Mouse (Mus musculus) lung, embryonic 14.5 days (tissue): ENCODE measurements around the gene Aldh16a1. TPM values are rescaled to one million over a fixed set of nuclear protein-coding genes. Genes with fewer than 3 reads are reported as not detected.
A peak's percentile ranks its signal among the peaks of the same experiment; 100 is the strongest.

Experiments used
- ATAC-seq: fragments of 200-750 bp; cut with Nextera tagmentation; 2 replicates; pipeline ENCODE4 v1.8.0; 2017; ENCODE audit warnings: mild to moderate bottlenecking, moderate TSS enrichment, moderate library complexity; ENCODE audit not compliant: insufficient read depth
- DNase-seq: peaks from one replicate; pipeline ENCODE4 v3.0.0-alpha.2; 2015
- H3K27ac ChIP-seq: fragments of 300-500 bp; sonication (generic); 2 replicates; pipeline ENCODE4 v1.5.1; 2014; ENCODE audit warnings: low read depth, mild to moderate bottlenecking, moderate library complexity
- H3K27me3 ChIP-seq: fragments of 300-500 bp; sonication (generic); 2 replicates; pipeline ENCODE4 v1.6.1; 2014; ENCODE audit warnings: low read length, control low read depth; ENCODE audit not compliant: insufficient read depth
- H3K36me3 ChIP-seq: fragments of 300-500 bp; sonication (generic); 2 replicates; pipeline ENCODE4 v1.6.1; 2014; ENCODE audit warnings: control low read depth; ENCODE audit not compliant: insufficient read depth
- H3K4me1 ChIP-seq: fragments of 300-500 bp; sonication (generic); 2 replicates; pipeline ENCODE4 v1.6.1; 2014; ENCODE audit warnings: antibody characterized with exemption, control low read depth; ENCODE audit not compliant: insufficient read depth
- H3K4me2 ChIP-seq: fragments of 300-500 bp; sonication (generic); 2 replicates; pipeline ENCODE4 v1.6.1; 2014; ENCODE audit warnings: mild to moderate bottlenecking
- H3K4me3 ChIP-seq: fragments of 300-500 bp; sonication (generic); 2 replicates; pipeline ENCODE4 v1.5.1; 2014; ENCODE audit warnings: low read depth, low read length
- H3K9ac ChIP-seq: fragments of 300-500 bp; sonication (generic); 2 replicates; pipeline ENCODE4 v1.6.1; 2014
- H3K9me3 ChIP-seq: fragments of 300-500 bp; sonication (generic); 2 replicates; pipeline ENCODE4 v1.6.1; 2016; ENCODE audit warnings: low read depth, low read length, control low read depth
- CTCF ChIP-seq: IDR thresholded peaks from 2 replicates; pipeline ENCODE4 v1.5.1; 2016; ENCODE audit warnings: antibody characterized with exemption, low read depth
- WGBS: fragments of 180-500 bp; shearing (Covaris S2); extraction: QIAGEN DNeasy Blood & Tissue Kit; methylation state at CpG from one replicate; pipeline ENCODE4 v1.1.7; 2014; 5-methylcytosine and 5-hydroxymethylcytosine counted together
- polyA plus RNA-seq: library from polyadenylated mRNA; unstranded; fragments of >200 nt; fragmentation: Nextera tagmentation; extraction: Ambion mirVana; gene quantifications from 2 replicates; pipeline ENCODE4 v1.2.1, GENCODE M21; 2014

Gene Aldh16a1
- polyA plus RNA-seq, 1 experiment from 2014 or later: 52.9 TPM

DNA sequence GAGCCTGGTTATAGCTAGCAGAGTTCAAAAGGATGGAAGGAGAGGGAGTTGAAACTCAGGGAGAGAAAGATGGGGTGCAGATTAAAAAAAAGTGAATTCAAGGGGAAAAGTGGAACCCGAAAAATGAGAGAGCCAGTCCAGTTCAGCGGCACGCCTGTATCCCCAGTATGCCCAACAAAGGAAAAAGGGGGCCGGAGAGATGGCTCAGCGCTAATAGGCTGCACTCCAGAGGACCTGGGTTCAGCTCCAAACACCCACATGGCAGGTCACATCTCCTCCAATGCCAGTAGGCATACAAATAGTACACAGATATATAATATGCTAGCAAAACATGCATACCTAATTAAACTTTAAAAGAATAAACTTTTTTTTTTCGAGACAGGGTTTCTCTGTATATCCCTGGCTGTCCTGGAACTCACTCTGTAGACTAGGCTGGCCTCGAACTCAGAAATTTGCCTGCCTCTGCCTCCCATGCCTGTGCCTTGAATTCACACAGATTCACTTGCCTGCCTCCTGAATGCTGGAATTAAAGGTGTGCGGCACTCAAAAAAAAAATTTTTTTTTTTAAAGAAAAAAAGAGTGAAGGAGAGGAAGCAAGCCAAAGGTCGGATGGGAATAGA, 8.7 kb upstream of the Aldh16a1 start:
- DNase-seq: no peak
- Histone ChIP-seq H3K27me3 (peaks cover 58% of the 10 kb centered on the region), H3K9ac (no peak overlapping the region), H3K4me1 (peaks cover 4% of the 10 kb centered on the region; the same call in 1 of the 2 replicates), H3K4me3 (no peak overlapping the region), H3K9me3 (no peaks in the 10 kb centered on the region), H3K4me2 (no peak overlapping the region), H3K27ac (no peak overlapping the region), H3K36me3 (peaks cover 22% of the 10 kb centered on the region; the same call in 1 of the 2 replicates)
- no peak for ATAC-seq
- whole genome bisulfite sequencing: 73% methylated on average over 9 of the region's 9 CpGs
- TF ChIP-seq CTCF: no peak

DNA sequence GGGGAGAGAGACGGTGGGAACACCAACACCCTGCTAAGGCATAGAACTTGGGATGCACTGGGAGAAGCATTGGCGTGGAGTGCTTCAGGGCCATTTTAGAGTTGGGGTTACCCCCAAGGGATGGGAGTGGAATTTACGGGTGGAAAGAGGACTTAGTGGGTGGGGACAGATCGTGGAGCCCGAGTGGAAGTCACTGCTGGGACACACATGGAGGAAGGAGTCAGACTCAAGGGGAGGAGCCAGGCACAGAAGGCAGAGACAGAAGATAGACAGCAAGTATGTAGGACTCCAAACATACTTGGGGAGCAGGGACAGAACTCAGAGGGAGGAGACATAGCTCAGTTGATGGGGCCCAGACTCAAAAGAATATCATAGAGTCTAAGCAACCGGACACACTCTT, 8.2 kb upstream of the Aldh16a1 start:
- Histone ChIP-seq H3K27ac (no peak overlapping the region), H3K27me3 (peaks cover 53% of the 10 kb centered on the region), H3K36me3 (peaks cover 27% of the 10 kb centered on the region; the same call in 1 of the 2 replicates), H3K9ac (no peak overlapping the region), H3K4me1 (peaks cover 4% of the 10 kb centered on the region; the same call in 1 of the 2 replicates), H3K4me2 (peak overlapping the region; percentile 72), H3K4me3 (peak overlapping the region; percentile 36), H3K9me3 (no peaks in the 10 kb centered on the region)
- no peak for TF ChIP-seq CTCF
- ATAC-seq (no peak; the same call in 1 of the 2 replicates), DNase-seq (no peak)
- WGBS: 28% methylated on average over 6 of the region's 6 CpGs

DNA sequence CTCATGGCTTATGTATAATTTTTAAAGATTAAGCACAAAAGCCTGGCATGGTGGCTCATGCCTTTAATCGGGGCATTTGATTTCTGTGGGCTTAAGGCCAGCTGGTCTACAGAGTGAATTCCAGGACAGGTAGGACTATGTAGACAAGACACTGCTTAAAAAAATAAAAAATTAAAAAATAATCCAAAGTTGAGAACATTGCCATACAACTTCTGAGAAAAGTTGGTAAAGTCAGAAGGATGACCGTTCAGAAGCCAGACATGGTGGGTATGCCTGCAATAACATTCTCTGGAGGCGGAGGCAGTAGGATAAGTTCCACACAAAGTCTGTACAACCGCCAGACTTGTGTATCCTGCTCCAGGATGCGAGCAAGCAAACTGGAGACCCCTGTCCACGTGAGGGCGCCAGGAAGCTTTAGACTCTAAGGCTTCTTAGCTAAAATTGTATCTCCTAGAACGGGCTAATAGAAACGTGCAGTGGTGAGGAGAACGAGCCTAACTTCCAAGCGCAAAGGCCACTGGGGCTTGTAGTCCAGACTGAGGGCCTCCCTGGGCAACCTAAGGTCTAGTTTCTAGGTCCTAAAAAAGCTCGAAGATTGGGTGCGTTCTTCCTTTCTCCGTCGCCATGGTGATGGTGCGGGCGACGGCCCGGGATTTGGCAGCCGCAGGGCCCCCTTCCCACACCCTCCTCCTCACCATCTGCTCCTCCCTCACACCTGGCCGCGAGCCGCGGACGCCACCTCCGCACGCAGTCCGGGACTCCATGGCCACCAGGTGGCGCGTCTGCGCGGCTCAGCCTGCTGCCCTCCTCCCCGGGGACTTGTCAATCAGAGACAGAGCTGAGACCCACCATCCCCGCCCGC, 7.5 kb upstream of the Aldh16a1 start:
- 4% methylated on average over 35 of the region's 35 CpGs for WGBS

DNA sequence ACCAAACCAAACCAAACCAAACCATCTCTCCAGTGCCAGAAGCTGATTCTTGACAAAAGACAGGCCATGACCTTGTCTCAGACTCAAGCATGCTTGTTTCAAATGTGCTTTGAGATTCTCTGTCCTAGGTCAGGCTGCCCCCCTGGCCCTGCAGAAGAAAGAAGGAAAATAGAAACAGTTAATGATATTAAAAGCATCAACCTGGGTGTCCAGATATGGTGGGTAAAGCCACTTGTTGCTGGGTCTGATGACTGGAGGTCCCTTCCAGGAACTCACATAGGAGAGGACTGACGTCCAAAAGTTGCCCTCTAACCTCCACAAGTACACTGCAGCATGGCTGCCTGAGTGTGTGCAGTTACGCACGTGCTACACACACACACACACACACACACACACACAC, 6.5 kb upstream of the Aldh16a1 start:
- H3K4me1 ChIP-seq: peaks cover 4% of the 10 kb centered on the region; the same call in 1 of the 2 replicates
- 80% methylated on average over 3 of the region's 3 CpGs for WGBS
- H3K9ac ChIP-seq: no peak overlapping the region
- no peak overlapping the region for H3K4me3 ChIP-seq
- H3K27me3 ChIP-seq: peaks cover 36% of the 10 kb centered on the region
- H3K27ac ChIP-seq: no peak overlapping the region
- TF ChIP-seq CTCF: no peak
- DNase-seq (no peak), ATAC-seq (no peak)
- no peaks in the 10 kb centered on the region for H3K9me3 ChIP-seq
- no peak overlapping the region for H3K4me2 ChIP-seq
- H3K36me3 ChIP-seq: peaks cover 33% of the 10 kb centered on the region; the same call in 1 of the 2 replicates

More for the DNA sequence above, 7.5 kb upstream of the Aldh16a1 start:
- TF ChIP-seq CTCF: peak; percentile 85
- ATAC-seq: peak; percentile 91
- no peak overlapping the region for H3K27ac ChIP-seq
- peaks cover 27% of the 10 kb centered on the region; the same call in 1 of the 2 replicates for H3K36me3 ChIP-seq
- peak overlapping the region; percentile 45 for H3K9ac ChIP-seq
- H3K4me1 ChIP-seq: peaks cover 4% of the 10 kb centered on the region; the same call in 1 of the 2 replicates
- H3K4me2 ChIP-seq: peak overlapping the region; percentile 72
- H3K4me3 ChIP-seq: peak overlapping the region; percentile 36
- DNase-seq: peak; percentile 96
- H3K27me3 ChIP-seq: peaks cover 46% of the 10 kb centered on the region
- H3K9me3 ChIP-seq: no peaks in the 10 kb centered on the region

DNA sequence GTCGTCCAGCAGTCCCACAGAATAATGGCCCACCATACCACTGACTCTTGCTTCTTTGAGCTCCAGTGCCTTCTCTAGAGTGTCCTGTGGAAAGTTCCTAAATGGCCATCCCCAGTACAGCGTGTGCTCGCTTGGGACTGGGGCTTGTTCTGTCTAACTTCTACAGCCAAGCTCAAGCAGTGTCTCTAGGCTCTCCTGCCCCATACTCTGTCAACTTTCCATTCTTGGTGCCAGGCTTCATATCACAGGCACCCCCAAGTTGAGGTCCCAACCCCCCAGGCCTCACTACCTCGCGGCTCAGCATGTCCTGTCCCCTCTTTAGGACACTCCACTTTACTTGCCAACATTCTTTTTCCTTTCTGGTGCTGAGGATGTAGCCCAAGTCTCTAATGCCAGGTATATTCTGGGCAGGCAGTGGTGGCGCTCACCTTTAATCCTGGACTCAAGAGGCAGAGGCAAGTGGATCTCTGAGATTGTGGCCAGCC, 6.0 kb upstream of the Aldh16a1 start:
- no peak overlapping the region for H3K27ac ChIP-seq
- H3K36me3 ChIP-seq: peaks cover 35% of the 10 kb centered on the region; the same call in 1 of the 2 replicates
- H3K4me3 ChIP-seq: no peak overlapping the region
- H3K9me3 ChIP-seq: no peaks in the 10 kb centered on the region
- WGBS: 92% methylated on average over 6 of the region's 6 CpGs
- H3K4me1 ChIP-seq: peaks cover 4% of the 10 kb centered on the region; the same call in 1 of the 2 replicates
- TF ChIP-seq CTCF: no peak
- DNase-seq: no peak
- H3K27me3 ChIP-seq: peaks cover 31% of the 10 kb centered on the region
- no peak for ATAC-seq
- no peak overlapping the region for H3K9ac ChIP-seq
- H3K4me2 ChIP-seq: no peak overlapping the region

DNA sequence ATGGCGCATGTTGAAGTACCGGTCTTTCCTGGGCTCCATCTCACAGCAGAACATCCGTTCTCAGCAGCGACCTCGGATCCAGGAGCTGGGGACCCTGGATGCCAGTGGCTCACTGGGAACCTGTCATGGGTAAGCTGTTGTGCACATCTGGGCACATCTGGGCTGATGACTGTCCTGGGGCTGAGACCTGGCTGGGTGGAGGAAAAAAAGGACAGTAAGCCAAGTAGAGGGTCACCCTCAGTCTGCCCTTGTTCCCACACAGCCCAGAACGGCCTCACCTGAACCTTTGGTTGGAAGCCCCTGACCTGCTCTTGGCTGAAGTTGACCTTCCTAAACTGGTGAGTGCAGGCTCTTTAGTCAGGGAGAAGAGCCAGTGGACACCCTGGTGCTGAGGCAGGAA, 4.6 kb upstream of the Aldh16a1 start:
- no peak overlapping the region for H3K27ac ChIP-seq
- no peak for DNase-seq
- ATAC-seq: no peak
- H3K4me3 ChIP-seq: no peak overlapping the region
- no peaks in the 10 kb centered on the region for H3K9me3 ChIP-seq
- 91% methylated on average over 6 of the region's 6 CpGs for WGBS
- H3K4me2 ChIP-seq: no peak overlapping the region
- TF ChIP-seq CTCF: no peak
- H3K4me1 ChIP-seq: peaks cover 4% of the 10 kb centered on the region; the same call in 1 of the 2 replicates
- H3K27me3 ChIP-seq: peaks cover 17% of the 10 kb centered on the region
- peaks cover 35% of the 10 kb centered on the region; the same call in 1 of the 2 replicates for H3K36me3 ChIP-seq
- no peak overlapping the region for H3K9ac ChIP-seq

DNA sequence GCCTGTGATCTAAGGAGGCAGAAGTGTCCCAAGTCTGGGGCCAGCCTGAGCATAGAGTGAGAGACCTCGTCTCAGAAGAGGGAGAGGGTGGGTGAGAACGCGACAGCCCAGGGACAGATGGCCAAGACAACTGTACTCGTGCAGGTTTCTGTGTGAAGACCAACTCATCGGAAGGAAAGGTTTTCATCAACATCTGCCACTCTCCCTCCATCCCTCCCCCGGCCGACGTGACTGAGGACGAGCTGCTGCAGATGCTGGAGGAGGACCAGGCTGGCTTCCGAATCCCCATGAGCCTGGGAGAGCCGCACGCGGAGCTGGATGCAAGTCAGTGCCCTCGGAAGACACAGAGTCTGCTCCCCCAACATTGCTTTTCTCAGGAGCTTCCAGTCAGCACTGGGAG, 3.1 kb upstream of the Aldh16a1 start:
- 83% methylated on average over 14 of the region's 14 CpGs for WGBS

More for the DNA sequence above, 3.1 kb upstream of the Aldh16a1 start:
- no peak for DNase-seq
- Histone ChIP-seq H3K27me3 (peaks cover 2% of the 10 kb centered on the region), H3K4me3 (no peak overlapping the region), H3K9ac (no peak overlapping the region), H3K4me2 (no peak overlapping the region), H3K27ac (no peak overlapping the region), H3K4me1 (peaks cover 2% of the 10 kb centered on the region; the same call in 1 of the 2 replicates), H3K36me3 (peaks cover 35% of the 10 kb centered on the region; the same call in 1 of the 2 replicates), H3K9me3 (no peaks in the 10 kb centered on the region)
- no peak for TF ChIP-seq CTCF
- no peak for ATAC-seq
